Mouse (Mus musculus) thymus, postnatal 25 days (tissue): ENCODE data around the gene Hist1h4h.
"Not testable (repeated sequence)": the region's sequence is repeated elsewhere in the genome, so short reads cannot be mapped to it uniquely, and the experiment has no call there.

Experiments
- DNase-seq: peaks from one replicate; pipeline ENCODE4 v3.0.0; 2022

The Hist1h4h gene

GRCm38 (mm10) chr13:23535137-23536075, 4.6 kb downstream of the Hist1h4h start, which contains the start of gene Hist1h3g:
Gene Hist1h3g (plus strand): TSS chr13:23535422.
- peak; percentile 89 for DNase-seq

- no peak for DNase-seq
These were observed 5.4 kb downstream of the Hist1h4h start for GRCm38 (mm10) chr13:23536076-23536822.

GRCm38 (mm10) chr13:23537006-23537710, 6.3 kb downstream of the Hist1h4h start:
- DNase-seq, result no peak

- no peak for DNase-seq
These were observed 7.4 kb downstream of the Hist1h4h start for GRCm38 (mm10) chr13:23538249-23538648.

- DNase-seq, result not testable (repeated sequence)
These were observed 9.0 kb downstream of the Hist1h4h start for GRCm38 (mm10) chr13:23539821-23540220.

- DNase-seq, result no peak
These were observed 10.6 kb downstream of the Hist1h4h start for GRCm38 (mm10) chr13:23541497-23541896.

GRCm38 (mm10) chr13:23542225-23542980, 11.6 kb downstream of the Hist1h4h start:
- not testable (repeated sequence) for DNase-seq

GRCm38 (mm10) chr13:23542999-23543607, 12.3 kb downstream of the Hist1h4h start, which contains the start of gene Hist1h2bh:
Gene Hist1h2bh (minus strand): TSS chr13:23543392.
- peak; percentile 81 for DNase-seq

- DNase-seq, result peak; percentile 82
These were observed 13.3 kb downstream of the Hist1h4h start, which contains the start of gene Hist1h3f for GRCm38 (mm10) chr13:23543965-23544786. Gene Hist1h3f (plus strand): TSS chr13:23544052.

GRCm38 (mm10) chr13:23544787-23545120, 13.9 kb downstream of the Hist1h4h start:
- peak; percentile 50 for DNase-seq

GRCm38 (mm10) chr13:23546694-23547093, 15.8 kb downstream of the Hist1h4h start:
- no peak for DNase-seq

GRCm38 (mm10) chr13:23550761-23551145, 19.9 kb downstream of the Hist1h4h start:
- no peak for DNase-seq

- peak; percentile 91 for DNase-seq
These were observed 20.4 kb downstream of the Hist1h4h start, which contains the start of gene Hist1h4f for GRCm38 (mm10) chr13:23551146-23551834. Gene Hist1h4f (minus strand): TSS chr13:23551648.

GRCm38 (mm10) chr13:23551931-23552914, 21.4 kb downstream of the Hist1h4h start:
- DNase-seq, result no peak

- DNase-seq, result no peak
These were observed 22.1 kb downstream of the Hist1h4h start, which contains the start of gene Hist1h1d for GRCm38 (mm10) chr13:23552962-23553361. Gene Hist1h1d (plus strand): TSS chr13:23553262.

GRCm38 (mm10) chr13:23554393-23554792, 23.5 kb downstream of the Hist1h4h start:
- no peak for DNase-seq

- DNase-seq, result peak; percentile 92
These were observed 24.3 kb downstream of the Hist1h4h start for GRCm38 (mm10) chr13:23554925-23555838.
